8 mouse cellular contexts compared by ENCODE assay signal in the genomic region with DNA sequence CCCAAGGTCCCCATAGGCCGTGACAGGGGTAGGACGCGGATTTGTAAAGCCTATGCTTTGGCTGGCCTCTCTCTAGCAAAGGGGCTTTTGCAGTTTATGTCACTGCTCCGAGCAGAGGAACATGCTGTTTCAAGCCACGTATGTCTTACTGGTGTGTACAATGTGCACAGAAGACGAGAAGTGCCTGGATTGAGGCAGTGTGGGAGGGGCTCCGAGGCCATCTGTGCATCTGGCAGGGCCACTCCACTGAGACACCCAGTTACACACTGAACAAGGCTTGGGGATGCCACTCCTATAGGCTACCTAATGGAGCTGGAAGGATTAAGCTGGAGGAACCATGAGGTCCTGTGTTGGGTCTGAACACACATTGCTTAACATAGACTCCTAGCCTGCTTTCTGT. TPM values are rescaled to one million over a fixed set of nuclear protein-coding genes. Genes with fewer than 3 reads are reported as not detected.
A peak's percentile ranks its signal among the peaks of the same experiment; 100 is the strongest.
DNase-seq lines count a peak whose midpoint lies in the region; ATAC-seq and TF ChIP-seq lines count a peak whose summit lies in the region.

No protein-coding gene starts in this region.

- no peak overlapping the region for H3K27ac ChIP-seq in cerebellum, adult 2 months (ENCODE audit: insufficient read depth, low read length)
- H3K27ac ChIP-seq in neural tube, embryonic 12.5 days = no peak overlapping the region
- peak overlapping the region; percentile 17; the same call in 1 of the 2 replicates for H3K27ac ChIP-seq in liver, embryonic 12.5 days
- H3K27ac ChIP-seq in kidney, embryonic 14.5 days (ENCODE audit: low read depth, low read length) = no peak overlapping the region

- WGBS in cerebellum, adult 2 months = 25% methylated on average over 7 of the region's 7 CpGs
- 54% methylated on average over 7 of the region's 7 CpGs for WGBS in neural tube, embryonic 12.5 days
- WGBS in liver, embryonic 12.5 days (ENCODE audit: insufficient replicate concordance) = 62% methylated on average over 7 of the region's 7 CpGs
- WGBS in kidney, embryonic 14.5 days = 75% methylated on average over 7 of the region's 7 CpGs

- no peak for TF ChIP-seq POLR2A in cerebellum, adult 2 months (IDR thresholded peaks at IDR 0.05; ENCODE audit: borderline replicate concordance, insufficient read depth, low read length)

- H3K9ac ChIP-seq in neural tube, embryonic 12.5 days = no peak overlapping the region
- H3K9ac ChIP-seq in liver, embryonic 12.5 days = no peak overlapping the region
- no peak overlapping the region for H3K9ac ChIP-seq in kidney, embryonic 14.5 days (ENCODE audit: low read depth, low read length)

- H3K4me2 ChIP-seq in neural tube, embryonic 12.5 days (replicated peaks) = no peak overlapping the region
- no peak overlapping the region for H3K4me2 ChIP-seq in liver, embryonic 12.5 days
- no peak overlapping the region for H3K4me2 ChIP-seq in kidney, embryonic 14.5 days (replicated peaks; ENCODE audit: low read depth, low read length)

- no peak overlapping the region for H3K4me3 ChIP-seq in cerebellum, adult 2 months (replicated peaks; ENCODE audit: insufficient read depth, low read depth, low read length)
- no peak overlapping the region for H3K4me3 ChIP-seq in neural tube, embryonic 12.5 days
- no peak overlapping the region for H3K4me3 ChIP-seq in liver, embryonic 12.5 days
- no peak overlapping the region for H3K4me3 ChIP-seq in kidney, embryonic 14.5 days (ENCODE audit: low read length)

- H3K36me3 ChIP-seq in neural tube, embryonic 12.5 days = no peaks in the 10 kb centered on the region
- no peaks in the 10 kb centered on the region for H3K36me3 ChIP-seq in liver, embryonic 12.5 days
- H3K36me3 ChIP-seq in kidney, embryonic 14.5 days (ENCODE audit: control insufficient read depth, insufficient read depth, low read length) = no peaks in the 10 kb centered on the region

- peaks cover 5% of the 10 kb centered on the region for H3K4me1 ChIP-seq in cerebellum, adult 2 months (ENCODE audit: control insufficient read depth, insufficient read depth, low read length)
- H3K4me1 ChIP-seq in neural tube, embryonic 12.5 days = peaks cover 8% of the 10 kb centered on the region
- peaks cover 20% of the 10 kb centered on the region for H3K4me1 ChIP-seq in liver, embryonic 12.5 days
- H3K4me1 ChIP-seq in kidney, embryonic 14.5 days (ENCODE audit: control insufficient read depth, insufficient read depth, low read length) = no peaks in the 10 kb centered on the region

- H3K27me3 ChIP-seq in cerebellum, adult 2 months (ENCODE audit: control insufficient read depth, insufficient read depth, low read length) = no peaks in the 10 kb centered on the region
- no peaks in the 10 kb centered on the region for H3K27me3 ChIP-seq in neural tube, embryonic 12.5 days (replicated peaks)
- no peaks in the 10 kb centered on the region for H3K27me3 ChIP-seq in liver, embryonic 12.5 days (replicated peaks)
- no peaks in the 10 kb centered on the region for H3K27me3 ChIP-seq in kidney, embryonic 14.5 days (ENCODE audit: control insufficient read depth, insufficient read depth, low read length)

- ATAC-seq in neural tube, embryonic 12.5 days (ENCODE audit: low FRiP score, low read depth) = peak; percentile 65
- ATAC-seq in liver, embryonic 12.5 days = no peak
- ATAC-seq in kidney, embryonic 14.5 days (ENCODE audit: low FRiP score, low TSS enrichment) = no peak

- H3K9me3 ChIP-seq in neural tube, embryonic 12.5 days = no peaks in the 10 kb centered on the region
- no peaks in the 10 kb centered on the region for H3K9me3 ChIP-seq in liver, embryonic 12.5 days (replicated peaks)
- no peaks in the 10 kb centered on the region; the same call in 1 of the 2 replicates for H3K9me3 ChIP-seq in kidney, embryonic 14.5 days (ENCODE audit: control insufficient read depth, low read length)

- DNase-seq in cerebellum, adult 2 months = peak; percentile 23 to 39
- no peak for DNase-seq in cerebellum, adult 9-11 months
- DNase-seq in neural tube, embryonic 10.5 days (ENCODE audit: extremely low spot score, low spot score) = no peak
- no peak for DNase-seq in spleen, postnatal 36 days (ENCODE audit: low spot score in 2 of 2)
- DNase-seq in kidney, adult 8-10 months = no peak

- no peak for TF ChIP-seq CTCF in cerebellum, adult 2 months (IDR thresholded peaks at IDR 0.05; ENCODE audit: borderline replicate concordance, insufficient read depth, low read depth, low read length)

RNA-seq across cellular contexts. Expression of a gene that starts 17.1 kb away (rescaled TPM):
- polyA plus RNA-seq in cerebellum, adult 2 months (2012; rRNA removed) = not detected in 2 replicates
- polyA plus RNA-seq in neural tube, embryonic 12.5 days (2016; fragmentation: Nextera tagmentation; extraction: Ambion mirVana) = not detected in 2 replicates
- polyA plus RNA-seq in liver, embryonic 12.5 days (2016; fragmentation: Nextera tagmentation; extraction: Ambion mirVana) = not detected in 2 replicates
- not detected in 2 replicates for polyA plus RNA-seq in kidney, embryonic 14.5 days (2014; fragmentation: Nextera tagmentation; extraction: Ambion mirVana)

RNA-seq across cellular contexts. Expression of a gene that starts 31.6 kb away (rescaled TPM):
- polyA plus RNA-seq in cerebellum, adult 2 months (2012; rRNA removed) = 1.5 and 1.6 TPM in 2 replicates
- polyA plus RNA-seq in neural tube, embryonic 12.5 days (2016; fragmentation: Nextera tagmentation; extraction: Ambion mirVana) = 8.3 and 10.1 TPM in 2 replicates
- 1.0 and 1.4 TPM in 2 replicates for polyA plus RNA-seq in liver, embryonic 12.5 days (2016; fragmentation: Nextera tagmentation; extraction: Ambion mirVana)
- 9.0 and 9.9 TPM in 2 replicates for polyA plus RNA-seq in kidney, embryonic 14.5 days (2014; fragmentation: Nextera tagmentation; extraction: Ambion mirVana)

Comparison
In these comparisons a context has a peak if more than half of its experiments do, and no peak if none do; other contexts are left out.
1. DNase-seq: peak in cerebellum, adult 2 months (2 of 2); none in cerebellum, adult 9-11 months (single experiment), neural tube, embryonic 10.5 days (single experiment), spleen, postnatal 36 days (0 of 2) and kidney, adult 8-10 months (0 of 2).